Mouse (Mus musculus) c-Kit-negative CD71-positive TER-119-positive erythroid progenitor cells, embryonic 14.5 days (primary cell): ENCODE measurements around the gene Lgals9.

Source experiments
- DNase-seq: peaks from one replicate; pipeline ENCODE4 v3.0.0-alpha.2; 2013; ENCODE audit warnings: low read depth, low spot score

Gene Lgals9

GRCm38 (mm10) chr11:78976731-78977510, 7.8 kb downstream of the Lgals9 start:
- DNase-seq = no peak

GRCm38 (mm10) chr11:78973381-78974150, 11.2 kb downstream of the Lgals9 start:
- no peak for DNase-seq

- no peak for DNase-seq
Observed at GRCm38 (mm10) chr11:78972811-78973351, 11.9 kb downstream of the Lgals9 start.

- no peak for DNase-seq
Observed at GRCm38 (mm10) chr11:78972328-78972727, 12.4 kb downstream of the Lgals9 start.

- no peak for DNase-seq
Observed at GRCm38 (mm10) chr11:78971746-78972145, 13.0 kb downstream of the Lgals9 start.

GRCm38 (mm10) chr11:78971096-78971495, 13.7 kb downstream of the Lgals9 start:
- no peak for DNase-seq

GRCm38 (mm10) chr11:78968121-78968520, 16.6 kb downstream of the Lgals9 start:
- no peak for DNase-seq

- no peak for DNase-seq
Observed at GRCm38 (mm10) chr11:78967371-78967770, 17.4 kb downstream of the Lgals9 start.

- DNase-seq = no peak
Observed at GRCm38 (mm10) chr11:78961221-78961620, 23.5 kb downstream of the Lgals9 start.

- DNase-seq = no peak
Observed at GRCm38 (mm10) chr11:78959841-78960520, 24.8 kb downstream of the Lgals9 start.

GRCm38 (mm10) chr11:78959367-78959766, 25.4 kb downstream of the Lgals9 start:
- no peak for DNase-seq

- peak; percentile 57 for DNase-seq
Observed at GRCm38 (mm10) chr11:78956260-78956659, 28.5 kb downstream of the Lgals9 start.

GRCm38 (mm10) chr11:78952467-78952866, 32.3 kb downstream of the Lgals9 start:
- DNase-seq = no peak

GRCm38 (mm10) chr11:78950365-78950764, 34.4 kb downstream of the Lgals9 start:
- DNase-seq = no peak

GRCm38 (mm10) chr11:78943083-78943482, 41.7 kb downstream of the Lgals9 start:
- DNase-seq = no peak

GRCm38 (mm10) chr11:78935178-78935577, 49.6 kb downstream of the Lgals9 start:
- DNase-seq = no peak

- no peak for DNase-seq
Observed at GRCm38 (mm10) chr11:78934727-78935126, 50.0 kb downstream of the Lgals9 start.

- DNase-seq = no peak
Observed at GRCm38 (mm10) chr11:78934307-78934706, 50.4 kb downstream of the Lgals9 start.

- no peak for DNase-seq
Observed at GRCm38 (mm10) chr11:78929345-78929744, 55.4 kb downstream of the Lgals9 start.

- no peak for DNase-seq
Observed at GRCm38 (mm10) chr11:78924916-78925315, 59.8 kb downstream of the Lgals9 start.

- no peak for DNase-seq
Observed at GRCm38 (mm10) chr11:78924111-78924510, 60.6 kb downstream of the Lgals9 start.
